Mouse (Mus musculus) kidney, embryonic 16.5 days (tissue): ENCODE data around the gene Klhdc8a. TPM values are rescaled to one million over a fixed set of nuclear protein-coding genes. Genes with fewer than 3 reads are reported as not detected.

Source experiments
- ATAC-seq: fragments of 200-750 bp; cut with Nextera tagmentation; 2 replicates; pipeline ENCODE4 v1.8.0; 2017; ENCODE audit warnings: moderate TSS enrichment; ENCODE audit not compliant: low FRiP score, low TSS enrichment
- H3K27ac ChIP-seq: fragments of 300-500 bp; sonication (generic); 2 replicates; pipeline ENCODE4 v1.5.1; 2014; ENCODE audit warnings: low read length
- H3K27me3 ChIP-seq: fragments of 300-500 bp; sonication (generic); 2 replicates; pipeline ENCODE4 v1.6.1; 2014; ENCODE audit warnings: low read length, control low read depth, mixed read lengths; ENCODE audit not compliant: insufficient read depth
- H3K36me3 ChIP-seq: fragments of 300-500 bp; sonication (generic); 2 replicates; pipeline ENCODE4 v1.6.1; 2014; ENCODE audit warnings: low read length, control low read depth, mixed read lengths; ENCODE audit not compliant: insufficient read depth
- H3K4me1 ChIP-seq: fragments of 300-500 bp; sonication (generic); 2 replicates; pipeline ENCODE4 v1.6.1; 2014; ENCODE audit warnings: low read length, control low read depth, mixed read lengths; ENCODE audit not compliant: insufficient read depth
- H3K4me2 ChIP-seq: fragments of 300-500 bp; sonication (generic); replicated peaks from 2 replicates; pipeline ENCODE4 v1.6.1; 2014; ENCODE audit warnings: low read depth, low read length
- H3K4me3 ChIP-seq: fragments of 300-500 bp; sonication (generic); 2 replicates; pipeline ENCODE4 v1.5.1; 2014; ENCODE audit warnings: mild to moderate bottlenecking, low read length
- H3K9ac ChIP-seq: fragments of 300-500 bp; sonication (generic); replicated peaks from 2 replicates; pipeline ENCODE4 v1.6.1; 2014; ENCODE audit warnings: low read length
- H3K9me3 ChIP-seq: fragments of 300-500 bp; sonication (generic); 2 replicates; pipeline ENCODE4 v1.6.1; 2016; ENCODE audit warnings: low read length, control low read depth
- WGBS: fragments of 180-500 bp; shearing (Covaris S2); extraction: QIAGEN DNeasy Blood & Tissue Kit; methylation state at CpG from one replicate; pipeline ENCODE4 v1.1.7; 2014; 5-methylcytosine and 5-hydroxymethylcytosine counted together
- polyA plus RNA-seq: library from polyadenylated mRNA; unstranded; fragments of >200 nt; fragmentation: Nextera tagmentation; extraction: Ambion mirVana; gene quantifications from 2 replicates; pipeline ENCODE4 v1.2.1, GENCODE M21; 2015

The Klhdc8a gene
- polyA plus RNA-seq, 1 experiment from 2014 or later: 2.1 TPM

- H3K27me3 ChIP-seq: no peaks in the 10 kb centered on the region
- WGBS: 64% methylated on average over 6 of the region's 6 CpGs
- H3K9me3 ChIP-seq: no peaks in the 10 kb centered on the region
- peaks cover 60% of the 10 kb centered on the region for H3K4me1 ChIP-seq
- H3K9ac ChIP-seq: no peak overlapping the region
- no peak overlapping the region for H3K4me3 ChIP-seq
- no peaks in the 10 kb centered on the region; the same call in 1 of the 2 replicates for H3K36me3 ChIP-seq
- ATAC-seq: no peak
- no peak overlapping the region for H3K27ac ChIP-seq
- no peak overlapping the region for H3K4me2 ChIP-seq
Measured at GRCm38 (mm10) chr1:132336921-132337320, 38.5 kb downstream of the Klhdc8a start.

- Histone ChIP-seq H3K36me3 (no peaks in the 10 kb centered on the region), H3K4me3 (no peak overlapping the region), H3K9ac (no peak overlapping the region), H3K9me3 (no peaks in the 10 kb centered on the region), H3K4me2 (no peak overlapping the region), H3K4me1 (peaks cover 55% of the 10 kb centered on the region), H3K27me3 (no peaks in the 10 kb centered on the region), H3K27ac (peak overlapping the region; percentile 30; the same call in 1 of the 2 replicates)
- ATAC-seq: no peak
- 50% methylated on average over 8 of the region's 8 CpGs for WGBS
Measured at GRCm38 (mm10) chr1:132338027-132338660, 39.7 kb downstream of the Klhdc8a start.

- 43% methylated on average over 5 of the region's 5 CpGs for WGBS
- H3K36me3 ChIP-seq: no peaks in the 10 kb centered on the region
- no peaks in the 10 kb centered on the region for H3K9me3 ChIP-seq
- no peak overlapping the region for H3K4me2 ChIP-seq
- H3K4me3 ChIP-seq: no peak overlapping the region
- ATAC-seq: no peak
- no peaks in the 10 kb centered on the region for H3K27me3 ChIP-seq
- peaks cover 34% of the 10 kb centered on the region for H3K4me1 ChIP-seq
- no peak overlapping the region for H3K27ac ChIP-seq
- no peak overlapping the region for H3K9ac ChIP-seq
Measured at GRCm38 (mm10) chr1:132341731-132342501, 43.5 kb downstream of the Klhdc8a start.

GRCm38 (mm10) chr1:132342518-132342917 is 44.1 kb downstream of the Klhdc8a start:
- Histone ChIP-seq H3K36me3 (no peaks in the 10 kb centered on the region), H3K4me3 (no peak overlapping the region), H3K27me3 (no peaks in the 10 kb centered on the region), H3K4me2 (no peak overlapping the region), H3K9me3 (no peaks in the 10 kb centered on the region), H3K4me1 (peaks cover 30% of the 10 kb centered on the region), H3K9ac (no peak overlapping the region), H3K27ac (no peak overlapping the region)
- ATAC-seq: no peak
- WGBS: 45% methylated on average over 3 of the region's 3 CpGs

GRCm38 (mm10) chr1:132343191-132343590 is 44.8 kb downstream of the Klhdc8a start:
- no peak for ATAC-seq
- no peaks in the 10 kb centered on the region for H3K9me3 ChIP-seq

GRCm38 (mm10) chr1:132343656-132344055 is 45.2 kb downstream of the Klhdc8a start:
- Histone ChIP-seq H3K9ac (no peak overlapping the region), H3K36me3 (no peaks in the 10 kb centered on the region), H3K9me3 (no peaks in the 10 kb centered on the region), H3K27ac (no peak overlapping the region), H3K4me3 (no peak overlapping the region), H3K4me2 (no peak overlapping the region), H3K4me1 (peaks cover 23% of the 10 kb centered on the region; the same call in 1 of the 2 replicates), H3K27me3 (no peaks in the 10 kb centered on the region)
- WGBS: 73% methylated on average over 1 of the region's 1 CpGs
- ATAC-seq: no peak

More at GRCm38 (mm10) chr1:132343191-132343590, 44.8 kb downstream of the Klhdc8a start:
- H3K9ac ChIP-seq: no peak overlapping the region
- peaks cover 23% of the 10 kb centered on the region; the same call in 1 of the 2 replicates for H3K4me1 ChIP-seq
- H3K36me3 ChIP-seq: no peaks in the 10 kb centered on the region
- no peak overlapping the region for H3K4me3 ChIP-seq
- H3K27ac ChIP-seq: no peak overlapping the region
- no peaks in the 10 kb centered on the region for H3K27me3 ChIP-seq
- no peak overlapping the region for H3K4me2 ChIP-seq
- 89% methylated on average over 2 of the region's 2 CpGs for WGBS

GRCm38 (mm10) chr1:132345514-132345913 is 47.1 kb downstream of the Klhdc8a start:
- no peaks in the 10 kb centered on the region for H3K27me3 ChIP-seq
- no peak for ATAC-seq
- no peak overlapping the region for H3K4me2 ChIP-seq
- H3K4me3 ChIP-seq: no peak overlapping the region
- 84% methylated on average over 4 of the region's 4 CpGs for WGBS
- no peak overlapping the region for H3K9ac ChIP-seq
- H3K27ac ChIP-seq: no peak overlapping the region
- H3K36me3 ChIP-seq: no peaks in the 10 kb centered on the region
- H3K4me1 ChIP-seq: peaks cover 23% of the 10 kb centered on the region; the same call in 1 of the 2 replicates
- H3K9me3 ChIP-seq: no peaks in the 10 kb centered on the region

GRCm38 (mm10) chr1:132346134-132346851 is 47.9 kb downstream of the Klhdc8a start:
- H3K36me3 ChIP-seq: no peaks in the 10 kb centered on the region
- H3K4me1 ChIP-seq: peaks cover 23% of the 10 kb centered on the region; the same call in 1 of the 2 replicates
- no peak overlapping the region for H3K4me2 ChIP-seq
- no peak overlapping the region; the same call in 1 of the 2 replicates for H3K9ac ChIP-seq
- WGBS: 44% methylated on average over 12 of the region's 12 CpGs
- no peak overlapping the region for H3K4me3 ChIP-seq
- no peaks in the 10 kb centered on the region for H3K27me3 ChIP-seq
- peaks cover 6% of the 10 kb centered on the region; the same call in 1 of the 2 replicates for H3K9me3 ChIP-seq
- peak overlapping the region; percentile 65; the same call in 1 of the 2 replicates for H3K27ac ChIP-seq
- ATAC-seq: peak; percentile 82

GRCm38 (mm10) chr1:132346951-132347350 is 48.5 kb downstream of the Klhdc8a start:
- peaks cover 6% of the 10 kb centered on the region; the same call in 1 of the 2 replicates for H3K9me3 ChIP-seq
- no peaks in the 10 kb centered on the region for H3K27me3 ChIP-seq
- H3K36me3 ChIP-seq: no peaks in the 10 kb centered on the region
- no peak overlapping the region; the same call in 1 of the 2 replicates for H3K9ac ChIP-seq
- H3K4me2 ChIP-seq: no peak overlapping the region
- H3K4me1 ChIP-seq: peaks cover 19% of the 10 kb centered on the region; the same call in 1 of the 2 replicates
- ATAC-seq: 0 out of 2 replicates have a peak, but pooled peaks have one; percentile 17
- no peak overlapping the region for H3K4me3 ChIP-seq
- no peak overlapping the region; the same call in 1 of the 2 replicates for H3K27ac ChIP-seq
